Mouse (Mus musculus): ENCODE measurements around the gene Eps15l1. TPM values are rescaled to one million over a fixed set of nuclear protein-coding genes. Genes with fewer than 3 reads are reported as not detected.

Gene Eps15l1
- polyA plus RNA-seq, 1 experiment from 2014 or later: 71.2 TPM

- Histone ChIP-seq H3K9me3 (replicated peaks) (no peaks in the 10 kb centered on the region), H3K36me3 (peaks cover 35% of the 10 kb centered on the region), H3K27ac (replicated peaks) (no peak overlapping the region), H3K4me3 (no peak overlapping the region), H3K4me1 (peaks cover 9% of the 10 kb centered on the region), H3K27me3 (ENCODE audit: low read depth, poor library complexity, severe bottlenecking) (no peaks in the 10 kb centered on the region)
- no peak for DNase-seq (ENCODE audit: low spot score)
- 96% methylated on average over 3 of the region's 3 CpGs for WGBS
Measured at GRCm38 (mm10) chr8:72402981-72403380, 18.3 kb downstream of the Eps15l1 start.

GRCm38 (mm10) chr8:72401381-72401780 lies 19.9 kb downstream of the Eps15l1 start:
- Histone ChIP-seq H3K27ac (replicated peaks) (no peak overlapping the region), H3K27me3 (ENCODE audit: low read depth, poor library complexity, severe bottlenecking) (no peaks in the 10 kb centered on the region), H3K9me3 (replicated peaks) (no peaks in the 10 kb centered on the region), H3K4me3 (no peak overlapping the region), H3K36me3 (peaks cover 46% of the 10 kb centered on the region), H3K4me1 (peaks cover 9% of the 10 kb centered on the region)
- WGBS: 88% methylated on average over 1 of the region's 1 CpGs
- DNase-seq (ENCODE audit: low spot score): no peak

- Histone ChIP-seq H3K27me3 (ENCODE audit: low read depth, poor library complexity, severe bottlenecking) (no peaks in the 10 kb centered on the region), H3K9me3 (replicated peaks) (no peaks in the 10 kb centered on the region), H3K4me1 (no peaks in the 10 kb centered on the region), H3K27ac (replicated peaks) (no peak overlapping the region), H3K4me3 (no peak overlapping the region), H3K36me3 (peaks cover 99% of the 10 kb centered on the region)
- no peak for DNase-seq (ENCODE audit: low spot score)
- 95% methylated on average over 2 of the region's 2 CpGs for WGBS
Measured at GRCm38 (mm10) chr8:72385737-72386136, 35.5 kb downstream of the Eps15l1 start.

- H3K9me3 ChIP-seq (replicated peaks): no peaks in the 10 kb centered on the region
- 51% methylated on average over 5 of the region's 5 CpGs for WGBS
- H3K36me3 ChIP-seq: peaks cover 100% of the 10 kb centered on the region
- no peak overlapping the region for H3K4me3 ChIP-seq
- no peaks in the 10 kb centered on the region for H3K4me1 ChIP-seq
- no peak overlapping the region for H3K27ac ChIP-seq (replicated peaks)
- no peak for DNase-seq (ENCODE audit: low spot score)
- H3K27me3 ChIP-seq (ENCODE audit: low read depth, poor library complexity, severe bottlenecking): no peaks in the 10 kb centered on the region
Measured at GRCm38 (mm10) chr8:72382395-72382794, 38.9 kb downstream of the Eps15l1 start.

- H3K4me3 ChIP-seq: no peak overlapping the region
- no peaks in the 10 kb centered on the region for H3K4me1 ChIP-seq
- peaks cover 100% of the 10 kb centered on the region for H3K36me3 ChIP-seq
- no peak for DNase-seq (ENCODE audit: low spot score)
- no peak overlapping the region for H3K27ac ChIP-seq (replicated peaks)
- WGBS: 88% methylated on average over 8 of the region's 8 CpGs
- no peaks in the 10 kb centered on the region for H3K27me3 ChIP-seq (ENCODE audit: low read depth, poor library complexity, severe bottlenecking)
- H3K9me3 ChIP-seq (replicated peaks): no peaks in the 10 kb centered on the region
Measured at GRCm38 (mm10) chr8:72380656-72381055, 40.6 kb downstream of the Eps15l1 start.

GRCm38 (mm10) chr8:72376900-72377299 lies 44.4 kb downstream of the Eps15l1 start:
- Histone ChIP-seq H3K36me3 (peaks cover 99% of the 10 kb centered on the region), H3K27ac (replicated peaks) (no peak overlapping the region), H3K27me3 (ENCODE audit: low read depth, poor library complexity, severe bottlenecking) (no peaks in the 10 kb centered on the region), H3K9me3 (replicated peaks) (no peaks in the 10 kb centered on the region), H3K4me1 (no peaks in the 10 kb centered on the region), H3K4me3 (no peak overlapping the region)
- WGBS: 92% methylated on average over 2 of the region's 2 CpGs
- DNase-seq (ENCODE audit: low spot score): no peak

- Histone ChIP-seq H3K4me1 (no peaks in the 10 kb centered on the region), H3K27ac (replicated peaks) (no peak overlapping the region), H3K4me3 (no peak overlapping the region), H3K27me3 (ENCODE audit: low read depth, poor library complexity, severe bottlenecking) (no peaks in the 10 kb centered on the region), H3K9me3 (replicated peaks) (no peaks in the 10 kb centered on the region), H3K36me3 (peaks cover 99% of the 10 kb centered on the region)
- WGBS: 92% methylated on average over 5 of the region's 5 CpGs
- DNase-seq (ENCODE audit: low spot score): no peak
Measured at GRCm38 (mm10) chr8:72376309-72376708, 45.0 kb downstream of the Eps15l1 start.

GRCm38 (mm10) chr8:72375161-72375560 lies 46.1 kb downstream of the Eps15l1 start:
- H3K27ac ChIP-seq (replicated peaks): no peak overlapping the region
- H3K4me1 ChIP-seq: no peaks in the 10 kb centered on the region
- no peaks in the 10 kb centered on the region for H3K27me3 ChIP-seq (ENCODE audit: low read depth, poor library complexity, severe bottlenecking)
- no peaks in the 10 kb centered on the region for H3K9me3 ChIP-seq (replicated peaks)
- no peak overlapping the region for H3K4me3 ChIP-seq
- peaks cover 99% of the 10 kb centered on the region for H3K36me3 ChIP-seq
- 81% methylated on average over 5 of the region's 5 CpGs for WGBS
- no peak for DNase-seq (ENCODE audit: low spot score)

- Histone ChIP-seq H3K4me3 (no peak overlapping the region), H3K27me3 (ENCODE audit: low read depth, poor library complexity, severe bottlenecking) (no peaks in the 10 kb centered on the region), H3K9me3 (replicated peaks) (no peaks in the 10 kb centered on the region), H3K36me3 (peaks cover 99% of the 10 kb centered on the region), H3K4me1 (no peaks in the 10 kb centered on the region), H3K27ac (replicated peaks) (no peak overlapping the region)
- WGBS: 92% methylated on average over 4 of the region's 4 CpGs
- DNase-seq (ENCODE audit: low spot score): no peak
Measured at GRCm38 (mm10) chr8:72372311-72372710, 48.9 kb downstream of the Eps15l1 start.

- 96% methylated on average over 3 of the region's 3 CpGs for WGBS
- peaks cover 99% of the 10 kb centered on the region for H3K36me3 ChIP-seq
- no peak overlapping the region for H3K4me3 ChIP-seq
- no peak overlapping the region for H3K27ac ChIP-seq (replicated peaks)
- no peaks in the 10 kb centered on the region for H3K4me1 ChIP-seq
- H3K27me3 ChIP-seq (ENCODE audit: low read depth, poor library complexity, severe bottlenecking): no peaks in the 10 kb centered on the region
- DNase-seq (ENCODE audit: low spot score): no peak
- H3K9me3 ChIP-seq (replicated peaks): no peaks in the 10 kb centered on the region
Measured at GRCm38 (mm10) chr8:72371356-72371755, 49.9 kb downstream of the Eps15l1 start.

- no peaks in the 10 kb centered on the region for H3K4me1 ChIP-seq
- WGBS: 97% methylated on average over 2 of the region's 2 CpGs
- H3K27ac ChIP-seq (replicated peaks): no peak overlapping the region
- no peak overlapping the region for H3K4me3 ChIP-seq
- no peak for DNase-seq (ENCODE audit: low spot score)
- peaks cover 100% of the 10 kb centered on the region for H3K36me3 ChIP-seq
- H3K9me3 ChIP-seq (replicated peaks): no peaks in the 10 kb centered on the region
- no peaks in the 10 kb centered on the region for H3K27me3 ChIP-seq (ENCODE audit: low read depth, poor library complexity, severe bottlenecking)
Measured at GRCm38 (mm10) chr8:72366435-72366834, 54.8 kb downstream of the Eps15l1 start.

- no peak overlapping the region for H3K4me3 ChIP-seq
- no peaks in the 10 kb centered on the region for H3K9me3 ChIP-seq (replicated peaks)
- H3K27me3 ChIP-seq (ENCODE audit: low read depth, poor library complexity, severe bottlenecking): no peaks in the 10 kb centered on the region
- DNase-seq (ENCODE audit: low spot score): peak; percentile 50
- peaks cover 100% of the 10 kb centered on the region for H3K36me3 ChIP-seq
- 41% methylated on average over 3 of the region's 3 CpGs for WGBS
- no peak overlapping the region for H3K27ac ChIP-seq (replicated peaks)
- no peaks in the 10 kb centered on the region for H3K4me1 ChIP-seq
Measured at GRCm38 (mm10) chr8:72365826-72366225, 55.4 kb downstream of the Eps15l1 start.

GRCm38 (mm10) chr8:72365016-72365415 lies 56.2 kb downstream of the Eps15l1 start:
- Histone ChIP-seq H3K4me3 (no peak overlapping the region), H3K4me1 (no peaks in the 10 kb centered on the region), H3K36me3 (peaks cover 100% of the 10 kb centered on the region), H3K27ac (replicated peaks) (no peak overlapping the region), H3K27me3 (ENCODE audit: low read depth, poor library complexity, severe bottlenecking) (no peaks in the 10 kb centered on the region), H3K9me3 (replicated peaks) (no peaks in the 10 kb centered on the region)
- WGBS: 94% methylated on average over 2 of the region's 2 CpGs
- DNase-seq (ENCODE audit: low spot score): no peak

- no peak for DNase-seq (ENCODE audit: low spot score)
- no peak overlapping the region for H3K27ac ChIP-seq (replicated peaks)
- no peaks in the 10 kb centered on the region for H3K9me3 ChIP-seq (replicated peaks)
- 92% methylated on average over 7 of the region's 7 CpGs for WGBS
- H3K4me3 ChIP-seq: no peak overlapping the region
- no peaks in the 10 kb centered on the region for H3K4me1 ChIP-seq
- H3K27me3 ChIP-seq (ENCODE audit: low read depth, poor library complexity, severe bottlenecking): no peaks in the 10 kb centered on the region
- peaks cover 100% of the 10 kb centered on the region for H3K36me3 ChIP-seq
Measured at GRCm38 (mm10) chr8:72363457-72363856, 57.8 kb downstream of the Eps15l1 start.

Data from midbrain, embryonic 10.5 days (tissue).